Mouse (Mus musculus) spleen, adult 2 months (tissue): ENCODE results near the gene Clip3.

Experiments
- CTCF ChIP-seq: fragments of 200-500 bp; IDR thresholded peaks from 2 replicates; pipeline ENCODE4 v1.5.1; 2011; ENCODE audit warnings: mild to moderate bottlenecking, inconsistent platforms; ENCODE audit not compliant: insufficient read depth, insufficient read length, insufficient replicate concordance; ENCODE audit errors: extremely low read depth
- POLR2A ChIP-seq: fragments of 200-500 bp; IDR thresholded peaks from 2 replicates; pipeline ENCODE4 v1.6.1; 2011; ENCODE audit warnings: low read depth, low read length, inconsistent platforms

- no peak for TF ChIP-seq POLR2A
- no peak for TF ChIP-seq CTCF
These were observed 1.7 kb upstream of the Clip3 start for GRCm38 (mm10) chr7:30289714-30290399.
